Mouse (Mus musculus): ENCODE results near the gene Rtp1. TPM values are rescaled to one million over a fixed set of nuclear protein-coding genes. Genes with fewer than 3 reads are reported as not detected.

Rtp1 gene
- not detected for polyA plus RNA-seq (2017; shearing (Covaris generic))

DNA sequence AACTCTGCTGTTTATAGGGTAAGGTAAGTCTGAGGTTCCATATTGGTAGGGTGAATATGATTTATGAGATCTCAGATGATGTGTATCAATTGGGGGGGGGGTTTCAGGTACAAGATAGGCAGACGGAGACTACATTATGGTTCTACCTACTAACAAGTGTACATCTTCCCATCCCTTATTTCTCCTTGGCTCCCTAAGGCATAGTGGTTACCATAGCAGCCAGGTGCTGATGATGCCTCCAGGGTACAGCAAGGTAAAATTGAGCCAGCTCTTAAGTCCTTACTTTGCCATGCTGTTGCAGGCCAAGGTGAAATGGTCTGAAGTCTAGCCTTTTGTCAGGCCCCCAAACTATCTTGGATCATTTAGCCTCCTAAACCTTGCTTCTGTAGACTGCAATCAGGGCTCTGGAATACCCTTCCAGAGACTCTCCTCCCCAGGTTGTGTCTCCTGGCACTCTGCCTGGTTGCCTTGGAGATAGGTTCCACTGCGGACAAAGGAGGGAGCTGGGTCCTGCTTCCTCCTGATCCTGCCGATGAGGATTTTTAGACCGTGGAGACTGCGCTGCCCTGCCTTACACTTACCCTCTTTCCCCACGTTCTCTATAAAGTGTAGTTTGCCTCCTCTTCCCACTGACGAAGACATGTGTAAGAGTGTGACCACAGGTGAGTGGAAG lies at the start of gene Rtp1:
Gene Rtp1, plus strand, starts transcription at position 487 of the 673 bp plus-strand sequence.
- no peak for ATAC-seq

GRCm38 (mm10) chr16:23379536-23380230 lies 49.2 kb upstream of the Rtp1 start:
- ATAC-seq, result peak; percentile 72

- ATAC-seq, result no peak
Measured at GRCm38 (mm10) chr16:23384304-23384703, 44.6 kb upstream of the Rtp1 start.

DNA sequence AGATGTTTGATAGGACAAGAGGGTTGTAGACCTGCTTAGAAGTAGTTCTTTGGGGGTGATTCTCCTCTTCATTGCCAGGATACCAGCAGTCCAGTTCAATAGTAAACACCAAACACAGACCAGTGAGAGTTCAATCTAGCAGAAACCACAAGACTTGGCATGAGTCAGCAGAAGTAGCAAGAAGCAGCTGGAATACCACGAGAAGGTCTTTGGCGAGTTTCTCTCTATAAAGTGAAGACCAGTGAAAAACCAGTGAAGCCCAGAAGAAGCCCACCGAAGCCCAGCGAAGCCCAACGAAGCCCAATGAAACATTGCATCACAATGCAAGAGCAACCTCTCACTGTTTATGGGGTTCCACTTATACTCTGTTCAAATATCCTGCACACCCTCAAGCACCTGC lies 31.0 kb upstream of the Rtp1 start:
- ATAC-seq, result no peak

GRCm38 (mm10) chr16:23401463-23401862 lies 27.5 kb upstream of the Rtp1 start:
- ATAC-seq, result no peak

- no peak for ATAC-seq
Measured at GRCm38 (mm10) chr16:23401959-23402358, 27.0 kb upstream of the Rtp1 start.

DNA sequence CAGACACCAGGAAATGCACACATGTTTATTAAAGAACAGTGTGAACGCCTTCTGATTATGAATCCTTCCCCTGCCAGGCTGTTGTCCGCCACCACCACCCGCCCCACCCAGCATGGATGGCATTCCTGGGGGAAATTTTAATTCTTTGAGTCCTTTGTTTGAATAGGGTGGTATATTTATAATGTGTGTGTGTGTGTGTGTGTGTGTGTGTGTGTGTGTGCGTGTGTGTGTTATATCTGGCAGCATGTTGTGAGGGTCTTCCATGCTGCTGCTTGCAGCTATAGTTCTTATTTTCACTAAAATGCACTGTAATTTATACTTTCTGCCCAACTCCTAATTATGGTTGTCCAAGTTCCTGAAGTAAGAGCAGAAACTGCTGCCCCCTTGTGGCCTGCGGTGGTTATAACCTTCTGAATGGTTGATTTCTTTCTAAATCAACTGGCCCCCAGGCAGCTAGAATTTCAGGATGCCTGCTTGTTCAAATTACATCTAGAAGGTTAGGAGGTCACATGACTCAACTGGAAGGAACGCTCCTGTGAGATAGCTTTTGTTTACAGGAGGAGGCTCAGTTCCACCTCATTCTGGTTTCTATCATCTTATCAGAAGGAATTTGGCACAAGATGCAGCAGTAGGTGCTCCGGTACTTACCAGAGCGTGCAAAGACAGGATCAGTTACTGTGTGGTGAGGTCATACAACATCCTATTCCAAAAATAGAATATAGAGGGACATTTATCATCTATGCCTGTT lies 25.8 kb upstream of the Rtp1 start:
- ATAC-seq, result peak; percentile 77

DNA sequence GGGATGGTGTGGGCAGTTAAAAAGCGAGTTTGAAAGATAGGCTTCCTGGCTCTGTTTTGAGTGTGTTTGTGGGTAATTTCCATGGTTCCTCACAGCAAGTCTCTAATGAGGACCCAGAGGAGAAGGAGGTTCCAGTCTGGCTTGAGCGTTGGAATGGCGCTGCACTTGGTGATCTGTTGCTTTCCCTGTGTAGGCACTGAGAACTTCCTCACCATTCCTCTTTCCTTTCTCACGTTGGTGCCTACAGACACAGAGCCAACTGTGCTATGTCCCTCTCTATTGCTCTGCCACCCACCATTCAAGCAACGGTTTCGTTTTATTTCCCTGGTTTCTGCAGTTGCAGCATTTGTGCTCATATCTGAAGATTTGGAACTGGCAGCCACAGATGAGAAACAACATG lies 16.0 kb upstream of the Rtp1 start:
- ATAC-seq, result no peak

DNA sequence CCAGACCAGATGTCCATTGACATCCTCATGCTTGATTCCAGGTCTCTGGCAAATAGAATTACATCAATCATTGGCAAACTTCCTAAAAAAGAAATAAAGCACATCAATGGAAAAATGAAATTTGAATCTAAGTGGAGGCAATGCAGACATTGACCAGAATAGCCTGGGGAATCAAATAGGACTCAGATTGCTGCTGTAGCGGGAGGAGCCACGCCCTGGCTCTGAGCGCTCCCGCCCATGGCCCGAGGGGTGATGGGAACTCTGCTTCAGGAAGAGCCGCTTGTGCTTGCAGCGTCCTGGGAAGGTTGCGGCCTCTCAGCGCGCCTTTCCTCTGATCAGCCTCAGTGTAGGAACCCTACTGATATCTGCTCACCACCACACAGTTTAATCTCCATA lies 12.7 kb upstream of the Rtp1 start:
- no peak for ATAC-seq

DNA sequence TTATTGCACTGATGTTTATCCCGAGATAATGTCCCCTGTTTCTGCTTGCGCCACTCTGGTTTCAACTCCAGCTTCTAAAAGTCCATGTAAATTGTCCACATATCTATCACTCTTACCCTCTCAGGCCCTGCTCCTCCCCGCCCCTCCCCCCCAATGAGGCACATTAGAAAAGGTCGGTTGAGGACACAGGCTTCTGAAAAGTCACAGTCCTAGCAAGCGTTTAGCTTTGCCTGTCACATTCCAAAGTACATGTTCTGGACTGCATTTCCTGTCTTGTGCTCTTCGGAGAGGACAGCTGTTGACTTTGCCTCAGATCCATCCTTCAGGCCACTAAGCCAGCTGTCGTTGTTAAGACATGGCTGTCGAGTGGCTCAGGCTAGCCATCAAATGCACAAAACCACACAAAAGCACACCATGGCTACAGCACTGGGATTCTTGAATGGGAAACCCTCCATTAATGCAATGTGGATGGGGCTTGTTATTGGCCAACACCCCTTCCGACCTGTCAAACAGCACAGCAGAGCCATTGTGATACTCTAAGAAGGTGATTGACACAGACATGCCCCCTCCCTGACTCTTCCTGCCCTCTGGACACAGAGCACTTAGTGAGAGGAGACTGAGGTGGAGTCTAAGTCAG lies 12.2 kb upstream of the Rtp1 start:
- no peak for ATAC-seq

GRCm38 (mm10) chr16:23417456-23418240 lies 11.3 kb upstream of the Rtp1 start:
- ATAC-seq, result no peak

DNA sequence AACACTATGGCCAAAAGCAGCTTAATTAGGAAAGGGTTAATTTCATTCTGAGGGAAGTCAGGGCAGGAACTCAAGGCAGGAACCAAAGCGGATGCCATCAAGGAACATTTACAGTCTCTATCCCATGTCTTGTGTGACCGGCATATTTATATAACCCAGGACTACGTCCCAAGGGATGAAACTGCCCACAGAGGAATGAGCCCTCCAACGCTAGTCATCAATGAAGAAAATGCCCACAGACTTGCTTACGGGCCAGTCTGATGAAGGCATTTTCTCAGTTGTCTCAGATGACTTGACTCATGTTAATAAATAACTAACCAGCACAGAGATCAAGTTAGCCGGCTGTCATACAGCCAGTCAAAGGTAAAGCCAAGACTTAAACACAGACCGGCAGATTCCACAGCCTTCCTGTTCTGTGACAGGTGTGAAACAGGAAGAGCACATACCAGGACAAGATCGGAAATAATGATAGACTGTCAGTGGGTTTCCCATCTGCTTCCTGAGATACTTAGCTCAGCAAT lies 9.3 kb upstream of the Rtp1 start:
- ATAC-seq, result no peak

GRCm38 (mm10) chr16:23423825-23424224 lies 5.1 kb upstream of the Rtp1 start:
- ATAC-seq, result no peak

GRCm38 (mm10) chr16:23427701-23428100 lies 1.2 kb upstream of the Rtp1 start:
- no peak for ATAC-seq

DNA sequence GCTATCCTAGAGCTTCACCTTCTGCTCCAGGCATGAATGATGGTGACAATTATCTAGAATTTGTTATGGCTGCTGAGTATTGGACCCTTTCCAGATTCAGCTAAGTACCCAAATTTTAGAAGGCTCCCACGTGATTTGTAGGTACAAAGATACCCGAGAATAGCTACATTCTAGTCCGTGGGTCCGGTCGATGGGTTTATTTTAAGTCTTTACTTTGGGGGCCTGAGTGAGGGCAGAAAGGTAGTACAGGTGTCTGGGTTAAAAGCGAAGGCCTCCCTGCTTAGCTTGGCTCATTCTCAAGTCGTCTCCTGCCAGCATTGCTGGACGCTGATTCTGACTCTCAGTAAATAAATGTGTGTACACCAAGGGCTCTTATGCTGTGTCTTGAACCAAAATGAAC lies 1.1 kb downstream of the Rtp1 start:
- no peak for ATAC-seq

- no peak for ATAC-seq
Measured at GRCm38 (mm10) chr16:23437404-23438166, 8.7 kb downstream of the Rtp1 start.

- no peak for ATAC-seq
Measured at GRCm38 (mm10) chr16:23444231-23444630, 15.3 kb downstream of the Rtp1 start.

GRCm38 (mm10) chr16:23449946-23450345 lies 21.0 kb downstream of the Rtp1 start:
- ATAC-seq, result no peak

- no peak for ATAC-seq
Measured at GRCm38 (mm10) chr16:23450816-23451215, 21.9 kb downstream of the Rtp1 start.

GRCm38 (mm10) chr16:23452476-23452875 lies 23.5 kb downstream of the Rtp1 start:
- no peak for ATAC-seq

DNA sequence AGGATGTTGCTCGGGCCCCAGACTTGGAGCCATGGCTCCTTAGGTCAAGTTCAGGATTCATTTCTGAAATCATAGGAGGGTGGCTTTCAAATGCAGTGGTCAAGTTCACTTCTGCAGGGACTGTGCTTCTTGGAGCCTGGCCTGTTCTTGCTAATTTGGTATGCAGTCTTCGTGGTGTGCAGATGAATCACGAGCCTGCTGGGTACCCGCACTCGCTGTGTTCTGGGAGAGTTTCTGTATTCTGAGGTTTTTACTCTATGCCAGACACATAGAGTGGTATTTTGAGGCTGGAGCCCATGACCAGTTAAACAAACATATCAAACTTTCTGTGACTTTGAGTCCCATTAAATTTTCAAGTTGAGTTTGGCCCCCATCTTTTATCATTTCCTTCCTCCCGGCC lies 25.4 kb downstream of the Rtp1 start:
- ATAC-seq, result no peak
